Mouse (Mus musculus): ENCODE measurements around the gene Olfr1087.
"Not testable (repeated sequence)": the region's sequence is repeated elsewhere in the genome, so short reads cannot be mapped to it uniquely, and the experiment has no call there.

Gene Olfr1087

DNA sequence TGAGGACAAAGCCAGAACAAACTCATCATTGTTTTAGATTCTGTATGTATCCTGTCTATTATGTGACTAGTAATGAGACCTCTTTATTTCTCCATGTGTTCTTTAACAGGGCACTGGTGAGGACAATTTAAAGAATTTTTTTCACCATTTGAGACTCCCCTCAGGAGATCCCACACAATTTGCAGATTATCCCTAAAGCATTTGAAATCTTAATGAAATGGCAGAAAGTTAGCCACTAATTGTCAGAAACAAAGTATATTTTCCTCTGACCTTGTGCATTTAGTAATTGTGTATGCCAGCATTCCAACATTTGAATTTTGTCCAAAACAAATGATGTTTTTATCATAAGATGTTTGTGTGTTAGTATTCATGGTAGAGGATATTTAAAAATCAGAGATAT lies at the start of gene Olfr1087:
TSS of gene Olfr1087 (minus strand) at position 101 of the 400 bp plus-strand sequence.
- DNase-seq = no peak

DNA sequence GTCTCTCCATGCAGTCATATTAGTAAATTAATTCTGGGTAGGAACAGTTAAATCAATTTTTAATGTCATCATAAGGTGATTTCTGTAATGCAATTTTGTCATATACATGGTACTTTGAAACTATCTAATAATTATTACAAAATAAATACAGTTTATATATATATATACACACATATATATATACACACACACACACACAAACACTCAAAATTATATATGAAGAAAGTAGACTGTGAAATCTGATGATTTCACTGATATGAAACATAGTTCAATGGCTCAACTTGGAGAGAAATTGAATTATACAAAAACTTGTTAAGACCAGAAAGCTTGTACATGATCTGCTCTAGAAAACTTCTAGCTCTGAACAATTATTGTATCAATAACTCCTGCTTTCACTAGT lies 35.4 kb upstream of the Olfr1087 start, which contains the start of gene Olfr1089:
TSS of gene Olfr1089 (minus strand) at position 101 of the 400 bp plus-strand sequence.
- DNase-seq = no peak

DNA sequence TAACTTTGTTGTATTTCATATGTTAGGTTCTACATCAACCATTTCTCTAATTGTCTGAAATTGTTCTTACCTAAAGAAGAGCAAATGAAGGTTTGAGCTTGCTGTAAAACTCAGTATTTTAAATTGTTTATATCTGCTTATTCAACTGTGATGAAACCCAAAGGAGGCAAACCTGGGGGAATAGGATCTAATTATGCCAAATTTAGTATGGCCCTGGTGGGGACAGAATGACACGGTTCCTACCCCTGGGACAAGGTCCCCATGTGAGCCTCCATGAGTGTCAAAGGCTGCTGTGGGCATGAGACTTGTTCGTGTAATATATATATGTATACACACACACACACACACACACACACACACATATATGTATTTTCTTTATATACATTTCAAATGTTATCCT lies 18.2 kb downstream of the Olfr1087 start, which contains the start of gene Olfr1086:
TSS of gene Olfr1086 (minus strand) at position 101 of the 400 bp plus-strand sequence.
- no peak for DNase-seq

DNA sequence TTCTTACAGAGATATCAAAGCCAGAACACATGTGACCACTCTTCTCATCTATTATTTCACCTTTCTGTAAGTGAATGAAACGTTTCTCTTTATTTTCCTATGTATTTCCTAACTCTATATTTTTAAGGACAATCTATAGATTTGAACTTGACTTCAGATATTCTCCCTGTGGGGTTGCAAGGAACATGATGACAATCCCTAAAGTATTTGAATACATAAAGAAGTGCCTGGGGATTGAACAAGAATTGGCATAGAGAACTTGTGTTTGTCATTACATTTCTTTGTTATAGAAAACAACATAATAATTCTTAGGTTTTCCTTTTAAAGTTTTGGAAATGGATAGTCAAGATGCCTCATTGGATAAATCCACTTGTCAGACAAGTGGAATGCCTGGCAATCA lies 36.3 kb downstream of the Olfr1087 start, which contains the start of gene Olfr1085:
TSS of gene Olfr1085 (minus strand) at position 101 of the 400 bp plus-strand sequence.
- no peak for DNase-seq

DNA sequence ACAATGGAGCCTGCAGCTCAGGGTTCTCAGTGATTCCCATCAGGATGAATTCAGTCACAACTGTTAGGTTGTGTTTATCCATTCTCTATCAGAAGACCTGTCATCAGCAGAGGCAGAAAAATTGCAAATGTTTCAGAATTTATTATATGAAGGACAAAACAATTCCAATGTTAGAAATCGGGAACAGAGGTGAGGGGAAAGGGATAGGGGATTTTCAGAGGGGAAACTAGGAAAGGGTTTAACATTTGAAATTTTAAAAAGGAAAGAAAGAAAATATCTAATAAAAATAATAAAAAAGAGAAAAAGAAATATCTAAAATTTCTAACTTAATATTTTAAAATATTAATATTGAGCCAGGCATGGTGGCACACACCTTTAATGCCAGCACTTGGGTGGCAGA lies 58.6 kb downstream of the Olfr1087 start, which contains the start of gene Olfr1084:
TSS of gene Olfr1084 (minus strand) at position 101 of the 400 bp plus-strand sequence.
- not testable (repeated sequence) for DNase-seq
